Mouse (Mus musculus): Measurements from ENCODE around the gene Cish.

Gene Cish

GRCm38 (mm10) chr9:107275710-107276109 lies 20.1 kb upstream of the Cish start:
- in situ Hi-C loops (cut with MboI, MseI) = loop anchor here (10.0 to 25.0 kb wide), 2 partner anchors 391 to 1113 kb away; partner anchors contain the start of genes Glyctk, Rbm15b and Wdr82

GRCm38 (mm10) chr9:107277603-107278002 lies 18.2 kb upstream of the Cish start:
- in situ Hi-C loops (cut with MboI, MseI) = loop anchor here (10.0 to 25.0 kb wide), 2 partner anchors 393 to 1115 kb away; partner anchors contain the start of genes Glyctk, Rbm15b and Wdr82

GRCm38 (mm10) chr9:107278126-107278525 lies 17.7 kb upstream of the Cish start:
- in situ Hi-C loops (cut with MboI, MseI) = loop anchor here (10.0 to 25.0 kb wide), 2 partner anchors 393 to 1116 kb away; partner anchors contain the start of genes Glyctk, Rbm15b and Wdr82

- in situ Hi-C loops (cut with MboI, MseI) = loop anchor here (10.0 to 25.0 kb wide), 2 partner anchors 394 to 1116 kb away; partner anchors contain the start of genes Glyctk, Rbm15b and Wdr82
These were observed 17.1 kb upstream of the Cish start for GRCm38 (mm10) chr9:107278527-107279377.

- in situ Hi-C loops (cut with MboI, MseI) = loop anchor here (10.0 to 25.0 kb wide), 2 partner anchors 395 to 1117 kb away; partner anchors contain the start of genes Glyctk, Rbm15b and Wdr82
These were observed 16.2 kb upstream of the Cish start for GRCm38 (mm10) chr9:107279378-107280321.

GRCm38 (mm10) chr9:107280322-107281027 lies 15.4 kb upstream of the Cish start:
- in situ Hi-C loops (cut with MboI, MseI) = loop anchor here (25.0 kb wide), 1 partner anchor 1118 kb away; the partner anchor contains the start of genes Glyctk and Wdr82

- in situ Hi-C loops (cut with MboI, MseI) = loop anchor here (25.0 kb wide), 1 partner anchor 1119 kb away; the partner anchor contains the start of genes Glyctk and Wdr82
These were observed 14.4 kb upstream of the Cish start for GRCm38 (mm10) chr9:107281241-107281987.

GRCm38 (mm10) chr9:107282951-107283350 lies 12.9 kb upstream of the Cish start:
- in situ Hi-C loops (cut with MboI, MseI) = loop anchor here (25.0 kb wide), 1 partner anchor 1121 kb away; the partner anchor contains the start of genes Glyctk and Wdr82

GRCm38 (mm10) chr9:107285009-107285408 lies 10.8 kb upstream of the Cish start:
- in situ Hi-C loops (cut with MboI, MseI) = loop anchor here (25.0 kb wide), 1 partner anchor 1123 kb away; the partner anchor contains the start of genes Glyctk and Wdr82

GRCm38 (mm10) chr9:107287294-107287693 lies 8.5 kb upstream of the Cish start:
- in situ Hi-C loops (cut with MboI, MseI) = loop anchor here (25.0 kb wide), 1 partner anchor 1125 kb away; the partner anchor contains the start of genes Glyctk and Wdr82

- in situ Hi-C loops (cut with MboI, MseI) = loop anchor here (25.0 kb wide), 1 partner anchor 1126 kb away; the partner anchor contains the start of genes Glyctk and Wdr82
These were observed 7.6 kb upstream of the Cish start for GRCm38 (mm10) chr9:107288105-107288650.

GRCm38 (mm10) chr9:107288711-107289110 lies 7.1 kb upstream of the Cish start:
- in situ Hi-C loops (cut with MboI, MseI) = loop anchor here (25.0 kb wide), 1 partner anchor 1126 kb away; the partner anchor contains the start of genes Glyctk and Wdr82

- in situ Hi-C loops (cut with MboI, MseI) = loop anchor here (5.0 to 25.0 kb wide), 2 partner anchors 42 to 1127 kb away; partner anchors contain the start of genes Glyctk and Wdr82
These were observed 6.4 kb upstream of the Cish start, which contains the start of gene Mapkapk3 for GRCm38 (mm10) chr9:107289211-107290076. Gene Mapkapk3 (minus strand): TSS chr9:107289877.

GRCm38 (mm10) chr9:107290897-107291296 lies 4.9 kb upstream of the Cish start:
- in situ Hi-C loops (cut with MboI, MseI) = loop anchor here (5.0 to 25.0 kb wide), 2 partner anchors 44 to 1129 kb away; partner anchors contain the start of genes Glyctk and Wdr82

GRCm38 (mm10) chr9:107294249-107294648 lies 1.6 kb upstream of the Cish start:
- in situ Hi-C loops (cut with MboI, MseI) = loop anchor here (5.0 to 25.0 kb wide), 2 partner anchors 47 to 1132 kb away; partner anchors contain the start of genes Glyctk and Wdr82

- in situ Hi-C loops (cut with MboI, MseI) = loop anchor here (5.0 to 25.0 kb wide), 2 partner anchors 37 to 1133 kb away; partner anchors contain the start of genes Glyctk and Wdr82
These were observed 210 bp upstream of the Cish start for GRCm38 (mm10) chr9:107295616-107296015.

- in situ Hi-C loops (cut with MboI, MseI) = loop anchor here (5.0 to 25.0 kb wide), 2 partner anchors 36 to 1134 kb away; partner anchors contain the start of genes Glyctk and Wdr82
These were observed 215 bp downstream of the Cish start for GRCm38 (mm10) chr9:107296041-107296440.
